Comparison of ENCODE assay signal across 9 mouse cellular contexts in the genomic region with DNA sequence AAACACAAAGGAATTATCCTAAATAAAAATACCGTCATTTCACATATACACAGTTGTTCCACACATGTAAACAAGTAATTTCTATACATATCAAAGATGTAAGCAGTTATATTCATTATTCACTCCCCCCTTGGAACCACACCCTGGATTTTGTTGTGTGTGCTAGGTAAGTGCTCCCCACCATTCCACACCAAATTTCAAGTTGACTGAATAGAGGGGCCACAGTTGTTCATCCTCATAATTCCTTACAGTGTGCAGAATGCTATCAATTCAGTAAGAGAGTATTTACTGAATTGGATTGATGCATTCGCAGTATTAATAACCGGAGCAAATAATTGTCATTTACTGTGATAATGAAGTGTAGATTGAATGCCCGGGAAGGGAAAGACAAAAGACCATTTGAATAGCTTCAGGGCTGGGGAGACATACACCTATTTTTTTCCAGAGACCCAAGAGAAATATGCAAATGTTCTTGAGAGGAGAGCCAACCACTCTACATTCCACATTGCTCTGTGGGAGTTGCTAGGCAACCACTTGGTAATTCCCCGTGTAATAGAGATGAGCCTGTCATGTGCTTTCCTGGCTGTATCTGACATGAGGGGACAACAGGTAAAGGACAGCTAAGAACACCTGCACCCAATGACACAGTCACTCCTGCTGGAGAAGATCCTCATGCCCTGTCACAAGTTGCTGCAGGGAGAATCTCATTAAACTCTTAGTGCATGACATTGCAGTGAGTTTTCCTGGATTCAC. TPM values are rescaled to one million over a fixed set of nuclear protein-coding genes. Genes with fewer than 3 reads are reported as not detected.
DNase-seq lines count a peak whose midpoint lies in the region; ATAC-seq and TF ChIP-seq lines count a peak whose summit lies in the region.
"Had no signal": no experiment of that assay in that cellular context is flagged by ENCODE, and none has a peak within 500 bp of the region (broad histone marks: within the 10 kb centered on the region; RNA-seq: fewer than 3 reads in every experiment).

No protein-coding gene starts in this region.

- no peaks in the 10 kb centered on the region for H3K36me3 ChIP-seq in heart, embryonic 15.5 days
- H3K36me3 ChIP-seq in midbrain, postnatal 0 days (ENCODE audit: insufficient read depth, low read length): no peaks in the 10 kb centered on the region
- H3K36me3 ChIP-seq in thymus, adult 2 months (ENCODE audit: control insufficient read depth, insufficient read depth, low read length): no peaks in the 10 kb centered on the region
- H3K36me3 ChIP-seq: liver, embryonic 15.5 days had no signal

- no peak overlapping the region for H3K4me3 ChIP-seq in heart, embryonic 15.5 days
- H3K4me3 ChIP-seq in midbrain, postnatal 0 days (ENCODE audit: low read depth, low read length): no peak overlapping the region
- H3K4me3 ChIP-seq in thymus, adult 2 months (ENCODE audit: control insufficient read depth, insufficient read depth, low read length): no peak overlapping the region
- H3K4me3 ChIP-seq: liver, embryonic 15.5 days had no signal

- H3K4me1 ChIP-seq in heart, embryonic 15.5 days (replicated peaks): peaks cover 24% of the 10 kb centered on the region
- H3K4me1 ChIP-seq in midbrain, postnatal 0 days (ENCODE audit: insufficient read depth, low read length): peaks cover 10% of the 10 kb centered on the region
- H3K4me1 ChIP-seq in thymus, adult 2 months (replicated peaks; ENCODE audit: control insufficient read depth, insufficient read depth, low read length): peaks cover 9% of the 10 kb centered on the region

- H3K27me3 ChIP-seq in heart, embryonic 15.5 days: no peaks in the 10 kb centered on the region
- no peaks in the 10 kb centered on the region for H3K27me3 ChIP-seq in midbrain, postnatal 0 days (ENCODE audit: insufficient read depth, low read length)
- no peaks in the 10 kb centered on the region for H3K27me3 ChIP-seq in thymus, adult 2 months (ENCODE audit: control insufficient read depth, insufficient read depth, low read length)

- no peak for ATAC-seq in heart, embryonic 15.5 days (replicated peaks; ENCODE audit: insufficient number of reproducible peaks, insufficient read depth, low FRiP score, low read depth)
- peak; percentile 65 for ATAC-seq in midbrain, postnatal 0 days (ENCODE audit: low FRiP score)
- ATAC-seq in megakaryocyte progenitor cell, adult 5-6 weeks (replicated peaks; ENCODE audit: poor library complexity): no peak

- 0 out of 2 replicates have a peak overlapping the region, but pooled peaks have one; percentile 34 for H3K27ac ChIP-seq in heart, embryonic 15.5 days
- H3K27ac ChIP-seq in midbrain, postnatal 0 days (ENCODE audit: low read depth, low read length): peak overlapping the region; percentile 91
- H3K27ac ChIP-seq in thymus, adult 2 months (ENCODE audit: control insufficient read depth, insufficient read depth, low read length): no peak overlapping the region
- H3K27ac ChIP-seq: liver, embryonic 15.5 days had no signal

- WGBS in heart, embryonic 15.5 days: 49% methylated on average over 5 of the region's 5 CpGs
- 14% methylated on average over 5 of the region's 5 CpGs for WGBS in midbrain, postnatal 0 days
- WGBS in thymus, adult 2 months: 73% methylated on average over 5 of the region's 5 CpGs

- H3K4me2 ChIP-seq in heart, embryonic 15.5 days: peak overlapping the region; percentile 26; the same call in 1 of the 2 replicates
- peak overlapping the region; percentile 15; the same call in 1 of the 2 replicates for H3K4me2 ChIP-seq in midbrain, postnatal 0 days (ENCODE audit: low read depth, low read length, poor library complexity, severe bottlenecking)
- H3K4me2 ChIP-seq: liver, embryonic 15.5 days had no signal

- no peak overlapping the region for H3K9ac ChIP-seq in heart, embryonic 15.5 days
- peak overlapping the region; percentile 6; the same call in 1 of the 2 replicates for H3K9ac ChIP-seq in midbrain, postnatal 0 days (replicated peaks; ENCODE audit: low read length, poor library complexity, severe bottlenecking)
- H3K9ac ChIP-seq: liver, embryonic 15.5 days had no signal

- no peak for TF ChIP-seq CTCF in midbrain, postnatal 0 days (IDR thresholded peaks at IDR 0.05)
- TF ChIP-seq CTCF in thymus, adult 2 months (IDR thresholded peaks at IDR 0.05; ENCODE audit: borderline replicate concordance, control insufficient read depth, extremely low read depth, insufficient read depth, low read length, poor library complexity): no peak

- peak; percentile 94 for DNase-seq in heart, adult 11 months
- no peak for DNase-seq in heart, postnatal 14 days
- peak; percentile 86 for DNase-seq in R1 (ENCODE audit: low read depth, low spot score)
- DNase-seq in midbrain, postnatal 0 days (ENCODE audit: low spot score): peak; percentile 92
- no peak for DNase-seq in spleen, postnatal 10 days (ENCODE audit: low spot score in 2 of 2)
- DNase-seq in thymus, adult 2 months: no peak

- intact Hi-C loops in heart, postnatal 14 days (cut with DNase I): no loop called here

- TF ChIP-seq POLR2A in thymus, adult 2 months (IDR thresholded peaks at IDR 0.05; ENCODE audit: control insufficient read depth, extremely low read depth, insufficient read depth, low read length, poor library complexity): no peak

- no peaks in the 10 kb centered on the region for H3K9me3 ChIP-seq in heart, embryonic 15.5 days (replicated peaks)
- H3K9me3 ChIP-seq in midbrain, postnatal 0 days (ENCODE audit: low read length): no peaks in the 10 kb centered on the region
- H3K9me3 ChIP-seq: liver, embryonic 15.5 days had no signal

RNA-seq across cellular contexts. Expression of gene Cipc, which starts 4.9 kb away (rescaled TPM):
- total RNA-seq in heart, postnatal 14 days (2021): 10 to 100 TPM; 44.2 to 45.6 TPM
- polyA plus RNA-seq in heart, embryonic 15.5 days (2015; fragmentation: Nextera tagmentation; extraction: Ambion mirVana): 18.7 and 23.4 TPM in 2 replicates
- 65.7 and 77.5 TPM in 2 replicates for total RNA-seq in midbrain, postnatal 0 days (2014; rRNA removed)
- 34.6 and 37.6 TPM in 2 replicates for polyA plus RNA-seq in midbrain, postnatal 0 days (2015; fragmentation: Nextera tagmentation; extraction: Ambion mirVana)
- 16.7 and 22.0 TPM in 2 replicates for total RNA-seq in megakaryocyte progenitor cell, adult 5-6 weeks (2015)
- 17.6 and 23.7 TPM in 2 replicates for total RNA-seq in megakaryocyte progenitor cell, adult 5-6 weeks (2017)
- polyA plus RNA-seq in thymus, adult 2 months (2012; rRNA removed): 43.8 and 56.5 TPM in 2 replicates

RNA-seq across cellular contexts. Expression of gene Zdhhc22, which starts 48.3 kb away (rescaled TPM):
- not detected for total RNA-seq in heart, postnatal 14 days (2021)
- polyA plus RNA-seq in heart, embryonic 15.5 days (2015; fragmentation: Nextera tagmentation; extraction: Ambion mirVana): 0.06 TPM in 1 of 2 replicates, not detected in the other
- total RNA-seq in midbrain, postnatal 0 days (2014; rRNA removed): 19.4 and 21.9 TPM in 2 replicates
- polyA plus RNA-seq in midbrain, postnatal 0 days (2015; fragmentation: Nextera tagmentation; extraction: Ambion mirVana): 30.9 and 32.2 TPM in 2 replicates
- total RNA-seq in megakaryocyte progenitor cell, adult 5-6 weeks (2015): not detected in 2 replicates
- not detected in 2 replicates for total RNA-seq in megakaryocyte progenitor cell, adult 5-6 weeks (2017)
- polyA plus RNA-seq in thymus, adult 2 months (2012; rRNA removed): 0.86 and 1.6 TPM in 2 replicates

RNA-seq across cellular contexts. Expression of gene Irf2bpl, which starts 57.3 kb away (rescaled TPM):
- 10 to 100 TPM; 44.7 to 51.8 TPM for total RNA-seq in heart, postnatal 14 days (2021)
- polyA plus RNA-seq in heart, embryonic 15.5 days (2015; fragmentation: Nextera tagmentation; extraction: Ambion mirVana): 40.1 and 41.7 TPM in 2 replicates
- 171 and 191 TPM in 2 replicates for total RNA-seq in midbrain, postnatal 0 days (2014; rRNA removed)
- 74.2 and 86.2 TPM in 2 replicates for polyA plus RNA-seq in midbrain, postnatal 0 days (2015; fragmentation: Nextera tagmentation; extraction: Ambion mirVana)
- 1.4 and 1.8 TPM in 2 replicates for total RNA-seq in megakaryocyte progenitor cell, adult 5-6 weeks (2015)
- 1.6 and 1.7 TPM in 2 replicates for total RNA-seq in megakaryocyte progenitor cell, adult 5-6 weeks (2017)
- 38.6 and 46.1 TPM in 2 replicates for polyA plus RNA-seq in thymus, adult 2 months (2012; rRNA removed)

Comparison
In these comparisons a context has a peak if more than half of its experiments do, and no peak if none do; other contexts are left out.
1. DNase-seq: peak in heart, adult 11 months (single experiment), R1 (single experiment) and midbrain, postnatal 0 days (single experiment); none in heart, postnatal 14 days (0 of 2), spleen, postnatal 10 days (0 of 2) and thymus, adult 2 months (single experiment).
2. RNA of gene Zdhhc22, which starts 48.3 kb away (total RNA-seq): 19.4 to 21.9 TPM in midbrain, postnatal 0 days; not detected in heart, postnatal 14 days and not detected in megakaryocyte progenitor cell, adult 5-6 weeks; every median in the first group is over 10 times any median in the second.
3. RNA of gene Irf2bpl, which starts 57.3 kb away (total RNA-seq): 171 to 191 TPM in midbrain, postnatal 0 days and 44.7 to 51.8 TPM in heart, postnatal 14 days; 1.4 to 1.8 TPM in megakaryocyte progenitor cell, adult 5-6 weeks; every median in the first group is over 10 times any median in the second.